Mouse (Mus musculus) adrenal gland (tissue): ENCODE measurements around the gene Krt8.

ENCODE experiments used
- intact Hi-C: fragments of 180-260 bp; cut with DNase I; formaldehyde crosslinking; loops from one replicate; pipeline ENCODE4 v1.15.1; 2025

The Krt8 gene

GRCm38 (mm10) chr15:101976023-101976422, 28.3 kb downstream of the Krt8 start:
- intact Hi-C loops = no loop called here

GRCm38 (mm10) chr15:101974083-101974845, 30.0 kb downstream of the Krt8 start:
- intact Hi-C loops = loop anchor here (5.0 kb wide), 2 partner anchors 452 to 637 kb away; no protein-coding TSS in a partner anchor

- intact Hi-C loops = loop anchor here (1.0 to 5.0 kb wide), 3 partner anchors 201 to 636 kb away; no protein-coding TSS in a partner anchor
Observed at GRCm38 (mm10) chr15:101973414-101974077, 30.7 kb downstream of the Krt8 start.

DNA sequence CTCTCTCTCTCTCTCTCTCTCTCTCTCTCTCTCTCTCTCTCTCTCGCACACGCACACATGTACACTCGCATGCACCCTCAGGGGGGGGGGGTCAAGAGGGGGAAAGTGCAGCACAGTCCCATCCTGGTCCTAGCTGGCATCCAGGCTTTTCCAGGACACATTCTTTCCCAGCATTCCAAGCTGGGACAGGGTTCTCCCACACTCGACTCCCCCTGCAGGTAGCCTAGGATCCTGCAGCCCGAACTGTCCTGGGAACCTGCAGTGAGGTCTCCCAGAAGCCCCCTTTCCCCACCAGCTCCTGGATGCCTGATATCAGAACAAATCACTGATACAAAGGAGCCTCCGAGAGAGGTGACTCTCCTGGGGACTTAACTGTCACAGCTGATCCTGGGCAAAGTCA, 33.7 kb downstream of the Krt8 start:
- intact Hi-C loops = loop anchor here (5.0 kb wide), 2 partner anchors 448 to 633 kb away; no protein-coding TSS in a partner anchor

DNA sequence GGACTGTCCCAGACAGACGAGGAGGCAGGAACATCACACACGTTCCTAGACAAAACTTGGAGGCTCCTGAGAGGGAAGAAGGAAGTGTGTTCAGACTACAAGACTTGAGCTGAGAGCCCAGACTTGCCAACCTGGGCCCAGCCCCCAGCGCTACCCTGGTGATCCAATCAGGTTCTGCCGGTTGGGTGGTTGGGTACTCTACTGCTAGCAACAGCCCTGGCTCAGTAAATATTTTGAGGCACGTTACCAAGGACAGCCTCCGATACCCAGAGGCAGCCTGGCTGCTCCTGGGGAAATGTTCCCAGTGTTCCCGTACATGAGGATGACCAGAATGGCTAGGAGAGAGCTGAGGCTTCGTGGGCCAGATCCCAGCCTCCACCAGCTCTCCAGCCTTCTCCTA, 37.5 kb downstream of the Krt8 start:
- intact Hi-C loops = no loop called here

- intact Hi-C loops = no loop called here
Observed at GRCm38 (mm10) chr15:101958891-101959290, 45.4 kb downstream of the Krt8 start.

GRCm38 (mm10) chr15:101954187-101954586, 50.1 kb downstream of the Krt8 start, which contains the start of gene Krt78:
Krt78 (minus strand) TSS chr15:101954287.
- intact Hi-C loops = no loop called here

- intact Hi-C loops = no loop called here
Observed at GRCm38 (mm10) chr15:101952733-101953474, 51.4 kb downstream of the Krt8 start.
